Mouse (Mus musculus): ENCODE measurements around the gene Gm136. TPM values are rescaled to one million over a fixed set of nuclear protein-coding genes. Genes with fewer than 3 reads are reported as not detected.

The Gm136 gene
- polyA plus RNA-seq (2015; fragmentation: Nextera tagmentation; extraction: Ambion mirVana): not detected in 2 replicates

GRCm38 (mm10) chr4:34756163-34756562 is at the start of gene Gm136:
Gene Gm136 (minus strand): TSS chr4:34756263.
- no peaks in the 10 kb centered on the region for H3K4me1 ChIP-seq
- WGBS: 80% methylated on average over 1 of the region's 1 CpGs
- no peaks in the 10 kb centered on the region; the same call in 1 of the 2 replicates for H3K27me3 ChIP-seq (replicated peaks)
- H3K9me3 ChIP-seq: no peaks in the 10 kb centered on the region
- ATAC-seq (replicated peaks): no peak
- no peak within 1 kb of the TSS for H3K4me2 ChIP-seq
- H3K9ac ChIP-seq: no peak within 1 kb of the TSS
- no peak within 1 kb of the TSS for H3K27ac ChIP-seq
- no peaks in the 10 kb centered on the region for H3K36me3 ChIP-seq (replicated peaks)
- H3K4me3 ChIP-seq: no peak within 1 kb of the TSS

DNA sequence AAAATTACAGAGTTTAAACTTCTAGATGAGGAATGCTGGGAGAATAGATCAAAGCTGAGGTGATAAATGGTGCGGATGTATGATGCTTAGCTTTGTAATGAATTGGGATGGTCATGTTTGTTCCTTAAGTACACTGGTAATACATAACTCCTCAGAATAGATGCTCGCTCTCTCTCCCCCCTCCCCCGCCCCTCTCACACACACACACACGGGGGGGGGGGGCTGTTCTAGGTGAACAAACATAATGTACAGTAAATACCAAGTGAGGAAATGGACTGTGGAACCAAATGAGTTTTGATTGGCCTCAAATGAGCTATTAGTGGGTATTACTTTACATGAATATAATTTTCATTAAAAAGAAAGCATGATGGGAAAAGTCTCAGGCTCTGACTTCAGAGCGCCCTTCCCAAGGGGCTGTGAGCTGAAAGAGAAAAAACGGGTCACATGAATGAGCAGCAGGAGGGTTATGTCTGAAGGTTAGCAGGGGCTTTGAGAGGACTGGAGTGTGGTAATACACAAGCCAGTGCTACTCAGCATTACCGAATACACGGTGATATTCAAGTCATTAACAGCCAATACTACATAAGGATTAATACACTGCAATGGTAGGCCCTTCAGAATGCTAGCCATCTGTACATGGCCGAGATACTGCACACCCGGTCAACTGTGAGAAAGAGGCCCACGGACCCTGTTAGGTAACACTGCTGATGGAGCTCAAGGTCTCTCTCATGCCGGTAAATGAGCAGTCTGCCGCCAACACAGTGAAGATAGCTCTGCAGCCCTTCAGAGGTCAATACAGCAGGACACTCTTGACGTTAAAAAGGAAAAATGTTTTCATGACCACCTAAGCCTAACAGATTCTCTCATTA is 45.3 kb upstream of the Gm136 start:
- no peaks in the 10 kb centered on the region for H3K27me3 ChIP-seq (replicated peaks)
- no peak overlapping the region for H3K4me3 ChIP-seq
- no peaks in the 10 kb centered on the region for H3K9me3 ChIP-seq
- H3K9ac ChIP-seq: no peak overlapping the region
- peaks cover 12% of the 10 kb centered on the region for H3K36me3 ChIP-seq (replicated peaks)
- peak; percentile 65; the same call in 1 of the 2 replicates for ATAC-seq (replicated peaks)
- no peak overlapping the region for H3K4me2 ChIP-seq
- H3K4me1 ChIP-seq: 0 out of 2 replicates have a peak, but pooled peaks cover 3% of the 10 kb centered on the region
- H3K27ac ChIP-seq: no peak overlapping the region
- WGBS: 80% methylated on average over 14 of the region's 14 CpGs

DNA sequence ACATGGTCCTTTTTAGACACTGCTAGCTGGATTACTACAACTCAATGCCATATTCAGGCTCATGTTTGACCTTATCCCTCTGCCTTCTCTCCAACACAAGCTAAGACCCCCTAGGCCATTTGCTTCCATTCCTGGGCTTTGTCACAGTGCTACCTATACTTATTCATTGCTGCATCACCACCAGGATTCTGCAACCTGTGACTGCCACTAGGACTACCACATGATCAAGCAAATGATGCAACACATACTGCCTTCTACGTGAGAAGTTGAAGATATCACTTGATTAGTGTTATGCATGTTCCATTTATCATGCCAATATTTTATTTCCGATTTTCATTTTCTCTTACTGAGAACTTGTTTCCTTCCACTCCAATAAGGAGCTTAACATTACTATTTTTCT is 41.9 kb upstream of the Gm136 start:
- Histone ChIP-seq H3K4me2 (no peak overlapping the region), H3K4me1 (0 out of 2 replicates have a peak, but pooled peaks cover 3% of the 10 kb centered on the region), H3K9ac (no peak overlapping the region), H3K4me3 (no peak overlapping the region), H3K36me3 (replicated peaks) (no peaks in the 10 kb centered on the region), H3K27me3 (replicated peaks) (no peaks in the 10 kb centered on the region), H3K27ac (no peak overlapping the region), H3K9me3 (no peaks in the 10 kb centered on the region)
- WGBS: 93% methylated on average over 2 of the region's 2 CpGs
- ATAC-seq (replicated peaks): no peak

DNA sequence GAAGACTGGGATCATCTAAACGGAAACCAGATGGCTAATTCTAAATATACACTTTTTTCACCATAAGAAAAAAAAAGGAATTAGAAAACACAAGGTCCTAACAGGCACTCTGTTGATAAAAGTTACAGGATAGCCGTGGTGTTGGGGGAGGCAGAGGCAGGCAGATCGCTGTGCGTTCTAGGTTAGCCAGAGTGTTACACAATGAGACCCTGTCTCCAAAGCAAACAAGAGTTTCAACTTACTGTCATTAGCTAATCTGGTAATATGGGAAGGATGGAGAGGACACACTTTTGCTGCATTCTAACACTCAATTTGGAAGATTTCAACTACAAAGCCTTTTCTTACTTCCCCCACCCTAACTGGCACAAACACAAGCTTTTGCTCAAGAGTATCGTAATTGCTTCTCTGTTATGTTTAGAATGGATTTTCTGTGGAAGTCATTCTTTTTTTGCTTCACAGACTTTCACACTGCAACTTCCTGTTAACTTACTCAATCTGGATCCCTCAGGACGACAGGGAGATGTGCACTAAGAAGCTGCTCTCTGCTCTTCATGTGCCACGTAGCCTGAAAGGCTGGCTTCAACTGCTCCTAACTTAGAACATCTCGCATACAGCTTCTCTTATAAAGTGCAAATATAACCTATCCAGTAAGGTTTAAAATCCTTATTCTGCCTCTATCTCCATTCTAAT is 41.4 kb upstream of the Gm136 start:
- Histone ChIP-seq H3K4me3 (no peak overlapping the region), H3K9me3 (no peaks in the 10 kb centered on the region), H3K4me2 (no peak overlapping the region), H3K4me1 (0 out of 2 replicates have a peak, but pooled peaks cover 3% of the 10 kb centered on the region), H3K27ac (no peak overlapping the region), H3K27me3 (replicated peaks) (no peaks in the 10 kb centered on the region), H3K9ac (no peak overlapping the region), H3K36me3 (replicated peaks) (no peaks in the 10 kb centered on the region)
- no peak for ATAC-seq (replicated peaks)
- 85% methylated on average over 8 of the region's 8 CpGs for WGBS

- no peaks in the 10 kb centered on the region for H3K27me3 ChIP-seq (replicated peaks)
- H3K27ac ChIP-seq: no peak overlapping the region
- no peaks in the 10 kb centered on the region for H3K36me3 ChIP-seq (replicated peaks)
- no peaks in the 10 kb centered on the region for H3K4me1 ChIP-seq
- no peaks in the 10 kb centered on the region for H3K9me3 ChIP-seq
- ATAC-seq (replicated peaks): no peak; the same call in 1 of the 2 replicates
- WGBS: 80% methylated on average over 5 of the region's 5 CpGs
- no peak overlapping the region for H3K4me3 ChIP-seq
- H3K9ac ChIP-seq: no peak overlapping the region
- no peak overlapping the region for H3K4me2 ChIP-seq
Observed at GRCm38 (mm10) chr4:34796294-34796693, 40.2 kb upstream of the Gm136 start.

DNA sequence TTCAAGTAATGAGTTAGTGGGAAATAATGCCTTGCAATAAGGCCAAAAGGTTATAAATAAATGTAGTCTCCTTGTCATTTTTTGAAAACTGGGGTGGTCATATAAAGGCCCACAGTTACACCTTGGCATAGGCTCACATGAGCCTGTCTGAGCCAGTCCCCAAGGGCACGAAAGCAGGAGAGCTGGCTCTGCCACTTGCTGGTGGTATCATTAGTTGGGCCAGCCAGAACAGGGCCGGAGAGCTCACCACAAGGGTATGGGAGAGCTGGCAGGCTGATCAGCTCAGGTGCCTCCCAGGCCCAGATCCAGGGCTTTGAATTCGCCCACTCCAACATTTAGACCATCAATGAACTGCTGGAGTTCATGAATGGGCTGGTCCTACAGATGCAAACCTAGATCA is 30.4 kb upstream of the Gm136 start:
- WGBS: 79% methylated on average over 3 of the region's 3 CpGs
- no peak overlapping the region for H3K27ac ChIP-seq
- H3K4me1 ChIP-seq: no peaks in the 10 kb centered on the region
- no peaks in the 10 kb centered on the region for H3K27me3 ChIP-seq (replicated peaks)
- H3K36me3 ChIP-seq (replicated peaks): no peaks in the 10 kb centered on the region
- H3K9ac ChIP-seq: no peak overlapping the region
- H3K4me3 ChIP-seq: no peak overlapping the region
- no peak overlapping the region for H3K4me2 ChIP-seq
- ATAC-seq (replicated peaks): no peak
- no peaks in the 10 kb centered on the region for H3K9me3 ChIP-seq

DNA sequence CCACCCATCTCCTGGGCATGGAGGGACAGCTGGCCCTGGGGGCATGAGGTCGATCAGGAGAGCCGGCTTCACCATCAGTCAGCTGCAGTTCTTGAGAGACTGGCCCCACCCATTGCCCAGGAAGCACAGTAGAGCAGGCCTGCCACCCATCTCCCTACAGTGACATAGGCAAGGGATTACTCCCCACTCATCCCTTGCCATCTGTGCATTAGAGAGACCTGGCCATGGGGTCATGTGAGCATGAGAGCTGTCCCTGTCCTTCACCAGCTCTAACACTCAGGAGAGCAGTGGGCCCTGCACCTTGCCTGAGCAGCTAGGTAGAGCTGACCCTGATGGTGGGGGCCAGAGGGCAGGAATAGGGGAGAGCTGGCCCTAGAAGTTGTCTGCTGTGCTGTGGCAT is 29.6 kb upstream of the Gm136 start:
- Histone ChIP-seq H3K27ac (no peak overlapping the region), H3K9ac (no peak overlapping the region), H3K4me2 (no peak overlapping the region), H3K4me3 (no peak overlapping the region), H3K9me3 (no peaks in the 10 kb centered on the region), H3K36me3 (replicated peaks) (no peaks in the 10 kb centered on the region), H3K4me1 (no peaks in the 10 kb centered on the region), H3K27me3 (replicated peaks) (no peaks in the 10 kb centered on the region)
- ATAC-seq (replicated peaks): no peak
- 78% methylated on average over 2 of the region's 2 CpGs for WGBS

GRCm38 (mm10) chr4:34784865-34785264 is 28.8 kb upstream of the Gm136 start:
- Histone ChIP-seq H3K27me3 (replicated peaks) (no peaks in the 10 kb centered on the region), H3K27ac (no peak overlapping the region), H3K4me3 (no peak overlapping the region), H3K36me3 (replicated peaks) (no peaks in the 10 kb centered on the region), H3K9ac (no peak overlapping the region), H3K4me2 (no peak overlapping the region), H3K4me1 (no peaks in the 10 kb centered on the region), H3K9me3 (no peaks in the 10 kb centered on the region)
- 45% methylated on average over 5 of the region's 5 CpGs for WGBS
- 0 out of 2 replicates have a peak, but pooled peaks have one; percentile 39 for ATAC-seq (replicated peaks)

DNA sequence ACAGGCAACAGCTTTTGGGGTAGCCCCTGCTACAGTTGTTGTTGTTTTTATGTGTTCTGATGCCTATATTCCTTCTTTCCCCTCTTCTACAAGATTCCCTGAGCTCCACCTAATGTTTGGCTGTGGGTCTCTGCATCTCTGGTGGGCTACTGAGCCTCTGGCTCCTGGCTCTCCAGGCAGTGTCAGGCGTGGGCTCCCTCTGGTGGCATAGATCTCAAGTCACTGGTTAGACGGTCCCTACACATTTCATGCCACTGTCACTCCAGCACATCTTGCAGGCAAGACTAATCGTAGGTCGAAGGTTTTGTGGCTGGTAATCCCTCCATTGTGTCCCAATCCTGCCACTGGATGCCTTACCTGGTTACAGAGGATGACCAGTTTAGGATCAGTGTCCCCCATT is 26.7 kb upstream of the Gm136 start:
- Histone ChIP-seq H3K27ac (no peak overlapping the region), H3K4me3 (no peak overlapping the region), H3K27me3 (replicated peaks) (no peaks in the 10 kb centered on the region), H3K36me3 (replicated peaks) (no peaks in the 10 kb centered on the region), H3K9ac (no peak overlapping the region), H3K9me3 (no peaks in the 10 kb centered on the region), H3K4me2 (no peak overlapping the region), H3K4me1 (peaks cover 4% of the 10 kb centered on the region)
- no peak for ATAC-seq (replicated peaks)
- WGBS: 21% methylated on average over 4 of the region's 4 CpGs

- Histone ChIP-seq H3K9ac (peak within 1 kb of the TSS; percentile 71), H3K36me3 (replicated peaks) (no peaks in the 10 kb centered on the region), H3K27me3 (replicated peaks) (no peaks in the 10 kb centered on the region), H3K4me3 (peak within 1 kb of the TSS; percentile 73), H3K9me3 (no peaks in the 10 kb centered on the region), H3K4me1 (peaks cover 11% of the 10 kb centered on the region), H3K27ac (peak within 1 kb of the TSS; percentile 85), H3K4me2 (peak within 1 kb of the TSS; percentile 76)
- WGBS: 5% methylated on average over 40 of the region's 40 CpGs
- peak; percentile 97 for ATAC-seq (replicated peaks)
Observed at GRCm38 (mm10) chr4:34777677-34778527, 21.8 kb upstream of the Gm136 start, which contains the start of gene Smim8. Gene Smim8 (minus strand): TSS chr4:34778423.

GRCm38 (mm10) chr4:34771652-34772371 is 15.7 kb upstream of the Gm136 start:
- Histone ChIP-seq H3K4me2 (no peak overlapping the region), H3K4me1 (0 out of 2 replicates have a peak, but pooled peaks cover 3% of the 10 kb centered on the region), H3K27ac (peak overlapping the region; percentile 48; the same call in 1 of the 2 replicates), H3K27me3 (replicated peaks) (no peaks in the 10 kb centered on the region), H3K9ac (no peak overlapping the region), H3K36me3 (replicated peaks) (no peaks in the 10 kb centered on the region), H3K4me3 (no peak overlapping the region), H3K9me3 (no peaks in the 10 kb centered on the region)
- ATAC-seq (replicated peaks): peak; percentile 52; the same call in 1 of the 2 replicates
- WGBS: 7% methylated on average over 8 of the region's 8 CpGs

Data from midbrain, embryonic 15.5 days (tissue).